7 mouse cellular contexts compared by ENCODE assay signal in genomic region chr2:146745683-146746047, GRCm38 (mm10).
DNase-seq lines count a peak whose midpoint lies in the region; ATAC-seq lines count a peak whose summit lies in the region.

No protein-coding gene starts in this region.

- peak; percentile 39 to 44 for DNase-seq in cerebellum, adult 18-20 months
- peak; percentile 51 for DNase-seq in embryonic facial prominence, embryonic 14.5 days (ENCODE audit: low spot score)
- DNase-seq in intestine, embryonic 14.5 days (ENCODE audit: low spot score), result no peak
- DNase-seq in embryo, embryonic 11 days, result no peak
- DNase-seq in adrenal gland, postnatal 25 days, result no peak

- peak; percentile 85 for ATAC-seq in embryonic facial prominence, embryonic 14.5 days (ENCODE audit: low read depth)
- ATAC-seq in intestine, embryonic 14.5 days (replicated peaks; ENCODE audit: low FRiP score, low TSS enrichment, low read depth), result no peak
- peak; percentile 95 for ATAC-seq in midbrain, embryonic 13.5 days
- no peak for ATAC-seq in erythroid progenitor cell, adult 5-6 weeks (replicated peaks; ENCODE audit: low FRiP score, poor library complexity, severe bottlenecking)

- peak overlapping the region; percentile 6; the same call in 1 of the 2 replicates for H3K4me2 ChIP-seq in embryonic facial prominence, embryonic 14.5 days (ENCODE audit: low read depth, low read length)
- H3K4me2 ChIP-seq in intestine, embryonic 14.5 days (ENCODE audit: low read length), result peak overlapping the region; percentile 9; the same call in 1 of the 2 replicates
- peak overlapping the region; percentile 53 for H3K4me2 ChIP-seq in midbrain, embryonic 13.5 days (replicated peaks)

- H3K9ac ChIP-seq in embryonic facial prominence, embryonic 14.5 days (ENCODE audit: low read depth, low read length), result no peak overlapping the region
- no peak overlapping the region for H3K9ac ChIP-seq in intestine, embryonic 14.5 days (ENCODE audit: low read length)
- H3K9ac ChIP-seq in midbrain, embryonic 13.5 days (replicated peaks), result peak overlapping the region; percentile 30

- peak overlapping the region; percentile 7; the same call in 1 of the 2 replicates for H3K4me3 ChIP-seq in embryonic facial prominence, embryonic 14.5 days (ENCODE audit: low read depth, low read length)
- H3K4me3 ChIP-seq in intestine, embryonic 14.5 days (ENCODE audit: low read depth, low read length), result no peak overlapping the region
- H3K4me3 ChIP-seq in midbrain, embryonic 13.5 days (replicated peaks), result peak overlapping the region; percentile 35

- no peak overlapping the region for H3K27ac ChIP-seq in embryonic facial prominence, embryonic 14.5 days (replicated peaks; ENCODE audit: low read depth, low read length)
- no peak overlapping the region for H3K27ac ChIP-seq in intestine, embryonic 14.5 days (ENCODE audit: low read depth)
- H3K27ac ChIP-seq in midbrain, embryonic 13.5 days, result peak overlapping the region; percentile 80

- H3K9me3 ChIP-seq in embryonic facial prominence, embryonic 14.5 days (ENCODE audit: control insufficient read depth, low read length), result no peaks in the 10 kb centered on the region
- no peaks in the 10 kb centered on the region for H3K9me3 ChIP-seq in intestine, embryonic 14.5 days (ENCODE audit: control insufficient read depth, low read length)
- no peaks in the 10 kb centered on the region for H3K9me3 ChIP-seq in midbrain, embryonic 13.5 days

- 44% methylated on average over 12 of the region's 12 CpGs for WGBS in embryonic facial prominence, embryonic 14.5 days
- 56% methylated on average over 12 of the region's 12 CpGs for WGBS in intestine, embryonic 14.5 days
- 11% methylated on average over 12 of the region's 12 CpGs for WGBS in midbrain, embryonic 13.5 days

- no peaks in the 10 kb centered on the region for H3K36me3 ChIP-seq in embryonic facial prominence, embryonic 14.5 days (ENCODE audit: control insufficient read depth, insufficient read depth, low read length)
- no peaks in the 10 kb centered on the region for H3K36me3 ChIP-seq in intestine, embryonic 14.5 days (ENCODE audit: control insufficient read depth, insufficient read depth, low read length)
- no peaks in the 10 kb centered on the region for H3K36me3 ChIP-seq in midbrain, embryonic 13.5 days

- H3K4me1 ChIP-seq in embryonic facial prominence, embryonic 14.5 days (ENCODE audit: control insufficient read depth, insufficient read depth, low read length), result no peaks in the 10 kb centered on the region
- no peaks in the 10 kb centered on the region for H3K4me1 ChIP-seq in intestine, embryonic 14.5 days (replicated peaks; ENCODE audit: control insufficient read depth, insufficient read depth, low read length)
- peaks cover 26% of the 10 kb centered on the region for H3K4me1 ChIP-seq in midbrain, embryonic 13.5 days (replicated peaks)

- H3K27me3 ChIP-seq in embryonic facial prominence, embryonic 14.5 days (replicated peaks; ENCODE audit: control insufficient read depth, insufficient read depth, low read length), result no peaks in the 10 kb centered on the region
- H3K27me3 ChIP-seq in intestine, embryonic 14.5 days (replicated peaks; ENCODE audit: control insufficient read depth, insufficient read depth, low read length), result no peaks in the 10 kb centered on the region
- peaks cover 16% of the 10 kb centered on the region for H3K27me3 ChIP-seq in midbrain, embryonic 13.5 days

Comparison
In these comparisons a context has a peak if more than half of its experiments do, and no peak if none do; other contexts are left out.
1. DNase-seq: peak in cerebellum, adult 18-20 months (2 of 2) and embryonic facial prominence, embryonic 14.5 days (single experiment); none in intestine, embryonic 14.5 days (single experiment), embryo, embryonic 11 days (single experiment) and adrenal gland, postnatal 25 days (single experiment).
2. ATAC-seq: peak in embryonic facial prominence, embryonic 14.5 days (single experiment) and midbrain, embryonic 13.5 days (single experiment); none in intestine, embryonic 14.5 days (single experiment) and erythroid progenitor cell, adult 5-6 weeks (single experiment).
3. Peak in every context shown above with its lines, with median percentiles within 50 percentile points of each other: H3K4me2 ChIP-seq.